Mouse (Mus musculus): ENCODE results near the gene Psmd7. TPM values are rescaled to one million over a fixed set of nuclear protein-coding genes. Genes with fewer than 3 reads are reported as not detected.

The Psmd7 gene
- total RNA-seq (2023): 10 to 100 TPM; 46.5 to 47.0 TPM

GRCm38 (mm10) chr8:107587995-107588780, at the start of gene Psmd7:
TSS of gene Psmd7 (minus strand) at chr8:107588464.

Other genes with a start within 250 kb of the Psmd7 start
- gene Nqo1, start 185.3 kb downstream of the Psmd7 start, total RNA-seq (2023): not detected
- 10 to 100 TPM; 46.5 to 55.7 TPM for gene Nob1, start 163.4 kb downstream of the Psmd7 start, total RNA-seq (2023)
- 100 to 1,000 TPM; 130 to 144 TPM for gene Wwp2, start 152.1 kb downstream of the Psmd7 start, total RNA-seq (2023)

All from B cell, adult 67 days (primary cell).